Mouse (Mus musculus) embryonic facial prominence, embryonic 12.5 days (tissue): ENCODE results near the gene Oat. TPM values are rescaled to one million over a fixed set of nuclear protein-coding genes. Genes with fewer than 3 reads are reported as not detected.
A peak's percentile ranks its signal among the peaks of the same experiment; 100 is the strongest.

ENCODE experiments used
- ATAC-seq: fragments of 200-750 bp; cut with Nextera tagmentation; 2 replicates; pipeline ENCODE4 v1.8.0; 2017; ENCODE audit not compliant: insufficient number of reproducible peaks, insufficient read depth, low FRiP score, low TSS enrichment
- H3K27ac ChIP-seq: fragments of 300-500 bp; sonication (generic); 2 replicates; pipeline ENCODE4 v1.5.1; 2016; ENCODE audit warnings: mild to moderate bottlenecking
- H3K27me3 ChIP-seq: fragments of 300-500 bp; sonication (generic); 2 replicates; pipeline ENCODE4 v1.6.1; 2016; ENCODE audit warnings: mild to moderate bottlenecking, moderate library complexity
- H3K36me3 ChIP-seq: fragments of 300-500 bp; sonication (generic); 2 replicates; pipeline ENCODE4 v1.6.1; 2016; ENCODE audit warnings: mild to moderate bottlenecking
- H3K4me1 ChIP-seq: fragments of 300-500 bp; sonication (generic); 2 replicates; pipeline ENCODE4 v1.6.1; 2016
- H3K4me2 ChIP-seq: fragments of 300-500 bp; sonication (generic); replicated peaks from 2 replicates; pipeline ENCODE4 v1.6.1; 2016; ENCODE audit warnings: mild to moderate bottlenecking, moderate library complexity
- H3K4me3 ChIP-seq: fragments of 300-500 bp; sonication (generic); 2 replicates; pipeline ENCODE4 v1.5.1; 2016; ENCODE audit warnings: mild to moderate bottlenecking
- H3K9ac ChIP-seq: fragments of 300-500 bp; sonication (generic); 2 replicates; pipeline ENCODE4 v1.6.1; 2016; ENCODE audit warnings: mild to moderate bottlenecking, moderate library complexity
- H3K9me3 ChIP-seq: fragments of 300-500 bp; sonication (generic); 2 replicates; pipeline ENCODE4 v1.6.1; 2016; ENCODE audit warnings: mild to moderate bottlenecking, moderate library complexity
- WGBS: fragments of 180-500 bp; shearing (Covaris S2); methylation state at CpG from one replicate; pipeline ENCODE4 v1.1.7; 2016; 5-methylcytosine and 5-hydroxymethylcytosine counted together
- polyA plus RNA-seq: library from polyadenylated mRNA; unstranded; fragments of >200 nt; fragmentation: Nextera tagmentation; extraction: Ambion mirVana; gene quantifications from 2 replicates; pipeline ENCODE4 v1.2.1, GENCODE M21; 2016

Oat gene
- polyA plus RNA-seq, 1 experiment from 2014 or later: 159 TPM

- H3K27ac ChIP-seq: no peak overlapping the region
- H3K4me3 ChIP-seq: no peak overlapping the region
- no peaks in the 10 kb centered on the region for H3K9me3 ChIP-seq
- H3K9ac ChIP-seq: no peak overlapping the region
- no peaks in the 10 kb centered on the region for H3K27me3 ChIP-seq
- ATAC-seq: no peak
- peaks cover 66% of the 10 kb centered on the region for H3K36me3 ChIP-seq
- 66% methylated on average over 1 of the region's 1 CpGs for WGBS
- no peak overlapping the region for H3K4me2 ChIP-seq
- no peaks in the 10 kb centered on the region for H3K4me1 ChIP-seq
These were observed 10.4 kb downstream of the Oat start for GRCm38 (mm10) chr7:132565831-132566230.

GRCm38 (mm10) chr7:132559138-132559766 lies 16.9 kb downstream of the Oat start:
- Histone ChIP-seq H3K9ac (no peak overlapping the region), H3K4me3 (no peak overlapping the region), H3K27me3 (no peaks in the 10 kb centered on the region), H3K4me2 (no peak overlapping the region), H3K9me3 (no peaks in the 10 kb centered on the region), H3K36me3 (peaks cover 56% of the 10 kb centered on the region), H3K27ac (no peak overlapping the region), H3K4me1 (no peaks in the 10 kb centered on the region)
- WGBS: 66% methylated on average over 3 of the region's 3 CpGs
- ATAC-seq: no peak

GRCm38 (mm10) chr7:132558141-132558736 lies 18.0 kb downstream of the Oat start:
- no peak overlapping the region for H3K4me2 ChIP-seq
- H3K9ac ChIP-seq: no peak overlapping the region
- 87% methylated on average over 7 of the region's 7 CpGs for WGBS
- H3K27ac ChIP-seq: no peak overlapping the region
- no peaks in the 10 kb centered on the region for H3K9me3 ChIP-seq
- no peaks in the 10 kb centered on the region for H3K4me1 ChIP-seq
- no peak overlapping the region for H3K4me3 ChIP-seq
- H3K27me3 ChIP-seq: no peaks in the 10 kb centered on the region
- ATAC-seq: no peak
- peaks cover 46% of the 10 kb centered on the region for H3K36me3 ChIP-seq

- Histone ChIP-seq H3K4me1 (no peaks in the 10 kb centered on the region), H3K27ac (no peak overlapping the region), H3K9ac (no peak overlapping the region), H3K36me3 (peaks cover 30% of the 10 kb centered on the region), H3K4me3 (no peak overlapping the region), H3K27me3 (no peaks in the 10 kb centered on the region), H3K4me2 (no peak overlapping the region), H3K9me3 (no peaks in the 10 kb centered on the region)
- ATAC-seq: no peak
- WGBS: 80% methylated on average over 5 of the region's 5 CpGs
These were observed 19.6 kb downstream of the Oat start for GRCm38 (mm10) chr7:132556575-132556974.

- Histone ChIP-seq H3K9me3 (no peaks in the 10 kb centered on the region), H3K4me3 (no peak overlapping the region), H3K27me3 (no peaks in the 10 kb centered on the region), H3K27ac (no peak overlapping the region), H3K4me2 (no peak overlapping the region), H3K4me1 (no peaks in the 10 kb centered on the region), H3K36me3 (peaks cover 23% of the 10 kb centered on the region), H3K9ac (no peak overlapping the region)
- WGBS: 34% methylated on average over 4 of the region's 4 CpGs
- ATAC-seq: no peak
These were observed 20.3 kb downstream of the Oat start for GRCm38 (mm10) chr7:132555911-132556310.

GRCm38 (mm10) chr7:132554091-132554490 lies 22.1 kb downstream of the Oat start:
- no peaks in the 10 kb centered on the region for H3K9me3 ChIP-seq
- ATAC-seq: no peak
- H3K27ac ChIP-seq: no peak overlapping the region
- WGBS: 77% methylated on average over 2 of the region's 2 CpGs
- H3K4me3 ChIP-seq: no peak overlapping the region
- H3K4me2 ChIP-seq: no peak overlapping the region
- no peaks in the 10 kb centered on the region for H3K4me1 ChIP-seq
- H3K9ac ChIP-seq: no peak overlapping the region
- peaks cover 11% of the 10 kb centered on the region for H3K36me3 ChIP-seq
- 0 out of 2 replicates have a peak, but pooled peaks cover 4% of the 10 kb centered on the region for H3K27me3 ChIP-seq

- H3K27me3 ChIP-seq: peaks cover 8% of the 10 kb centered on the region; the same call in 1 of the 2 replicates
- H3K27ac ChIP-seq: no peak overlapping the region
- no peaks in the 10 kb centered on the region for H3K4me1 ChIP-seq
- no peaks in the 10 kb centered on the region for H3K36me3 ChIP-seq
- H3K4me3 ChIP-seq: peak overlapping the region; percentile 50
- WGBS: under 1% methylated on average over 27 of the region's 27 CpGs
- H3K9me3 ChIP-seq: no peaks in the 10 kb centered on the region
- peak overlapping the region; percentile 77 for H3K4me2 ChIP-seq
- peak overlapping the region; percentile 53; the same call in 1 of the 2 replicates for H3K9ac ChIP-seq
- peak; percentile 89 for ATAC-seq
These were observed 24.7 kb downstream of the Oat start for GRCm38 (mm10) chr7:132551351-132552126.

GRCm38 (mm10) chr7:132547126-132547525 lies 29.1 kb downstream of the Oat start:
- no peaks in the 10 kb centered on the region for H3K36me3 ChIP-seq

GRCm38 (mm10) chr7:132542427-132542826 lies 33.8 kb downstream of the Oat start:
- Histone ChIP-seq H3K4me2 (no peak overlapping the region), H3K36me3 (no peaks in the 10 kb centered on the region), H3K4me1 (no peaks in the 10 kb centered on the region), H3K9me3 (no peaks in the 10 kb centered on the region), H3K27me3 (peaks cover 3% of the 10 kb centered on the region; the same call in 1 of the 2 replicates), H3K4me3 (no peak overlapping the region), H3K27ac (no peak overlapping the region), H3K9ac (no peak overlapping the region)
- no peak for ATAC-seq
- 81% methylated on average over 4 of the region's 4 CpGs for WGBS

More at GRCm38 (mm10) chr7:132547126-132547525, 29.1 kb downstream of the Oat start:
- WGBS: 56% methylated on average over 3 of the region's 3 CpGs
- ATAC-seq: no peak
- no peak overlapping the region for H3K9ac ChIP-seq
- no peak overlapping the region for H3K4me2 ChIP-seq
- no peaks in the 10 kb centered on the region for H3K4me1 ChIP-seq
- no peak overlapping the region for H3K4me3 ChIP-seq
- H3K9me3 ChIP-seq: no peaks in the 10 kb centered on the region
- H3K27ac ChIP-seq: no peak overlapping the region
- peaks cover 8% of the 10 kb centered on the region; the same call in 1 of the 2 replicates for H3K27me3 ChIP-seq

- ATAC-seq: no peak
- Histone ChIP-seq H3K4me3 (no peak overlapping the region), H3K4me1 (no peaks in the 10 kb centered on the region), H3K27me3 (no peaks in the 10 kb centered on the region), H3K27ac (no peak overlapping the region), H3K9me3 (no peaks in the 10 kb centered on the region), H3K4me2 (no peak overlapping the region), H3K36me3 (no peaks in the 10 kb centered on the region), H3K9ac (no peak overlapping the region)
- WGBS: 70% methylated on average over 3 of the region's 3 CpGs
These were observed 34.6 kb downstream of the Oat start for GRCm38 (mm10) chr7:132541566-132541965.

- Histone ChIP-seq H3K9me3 (no peaks in the 10 kb centered on the region), H3K4me2 (no peak overlapping the region), H3K27me3 (no peaks in the 10 kb centered on the region), H3K4me1 (no peaks in the 10 kb centered on the region), H3K27ac (no peak overlapping the region), H3K9ac (no peak overlapping the region), H3K36me3 (no peaks in the 10 kb centered on the region), H3K4me3 (no peak overlapping the region)
- ATAC-seq: no peak
- 86% methylated on average over 4 of the region's 4 CpGs for WGBS
These were observed 35.6 kb downstream of the Oat start for GRCm38 (mm10) chr7:132540597-132540996.

- 45% methylated on average over 3 of the region's 3 CpGs for WGBS
- no peak overlapping the region for H3K27ac ChIP-seq
- no peak for ATAC-seq
These were observed 47.0 kb downstream of the Oat start for GRCm38 (mm10) chr7:132529206-132529605.

More at GRCm38 (mm10) chr7:132529206-132529605, 47.0 kb downstream of the Oat start:
- Histone ChIP-seq H3K4me3 (no peak overlapping the region), H3K36me3 (no peaks in the 10 kb centered on the region), H3K9me3 (no peaks in the 10 kb centered on the region), H3K27me3 (no peaks in the 10 kb centered on the region), H3K4me1 (no peaks in the 10 kb centered on the region), H3K4me2 (no peak overlapping the region), H3K9ac (no peak overlapping the region)
